Mouse (Mus musculus): Measurements from ENCODE around the gene Ephb1. TPM values are rescaled to one million over a fixed set of nuclear protein-coding genes. Genes with fewer than 3 reads are reported as not detected.
A peak's percentile ranks its signal among the peaks of the same experiment; 100 is the strongest.

The Ephb1 gene
- polyA plus RNA-seq, 1 experiment from 2014 or later: 0.44 TPM

DNA sequence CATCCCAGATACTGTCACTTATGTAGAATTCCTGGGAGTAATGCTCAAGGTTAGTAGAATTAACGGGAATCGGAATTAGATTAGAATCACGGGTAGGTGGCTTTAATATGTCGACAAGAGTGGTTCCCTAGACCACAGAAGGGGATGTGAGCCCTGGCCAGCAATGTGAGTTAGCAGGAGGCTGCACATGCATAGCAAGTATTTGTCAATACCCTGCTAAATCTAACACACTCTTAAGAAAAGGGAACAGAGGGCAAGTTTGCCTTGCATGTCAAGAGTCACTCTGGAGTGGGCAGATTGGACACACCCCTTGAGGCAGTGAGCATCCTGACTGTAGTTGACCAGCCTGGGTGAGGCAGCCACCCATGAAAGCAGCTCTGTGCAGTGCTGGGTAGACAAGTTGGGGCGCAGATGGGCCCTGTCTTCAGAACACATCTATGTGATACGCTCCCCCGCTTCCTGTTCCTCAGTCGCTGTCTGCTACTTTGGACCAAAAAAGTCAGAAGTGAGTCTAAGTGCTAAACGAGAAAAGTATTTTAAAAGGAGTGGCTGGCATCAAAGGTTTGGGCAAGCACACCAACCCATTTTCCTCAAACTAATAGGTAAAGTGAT, 412.3 kb downstream of the Ephb1 start:
- Histone ChIP-seq H3K9ac (no peak overlapping the region), H3K9me3 (replicated peaks) (no peaks in the 10 kb centered on the region), H3K4me3 (no peak overlapping the region), H3K27me3 (replicated peaks) (peaks cover 14% of the 10 kb centered on the region; the same call in 1 of the 2 replicates), H3K36me3 (no peaks in the 10 kb centered on the region), H3K4me1 (peaks cover 34% of the 10 kb centered on the region), H3K27ac (no peak overlapping the region), H3K4me2 (no peak overlapping the region)
- WGBS (ENCODE audit: insufficient replicate concordance): 64% methylated on average over 9 of the region's 9 CpGs
- no peak for ATAC-seq

DNA sequence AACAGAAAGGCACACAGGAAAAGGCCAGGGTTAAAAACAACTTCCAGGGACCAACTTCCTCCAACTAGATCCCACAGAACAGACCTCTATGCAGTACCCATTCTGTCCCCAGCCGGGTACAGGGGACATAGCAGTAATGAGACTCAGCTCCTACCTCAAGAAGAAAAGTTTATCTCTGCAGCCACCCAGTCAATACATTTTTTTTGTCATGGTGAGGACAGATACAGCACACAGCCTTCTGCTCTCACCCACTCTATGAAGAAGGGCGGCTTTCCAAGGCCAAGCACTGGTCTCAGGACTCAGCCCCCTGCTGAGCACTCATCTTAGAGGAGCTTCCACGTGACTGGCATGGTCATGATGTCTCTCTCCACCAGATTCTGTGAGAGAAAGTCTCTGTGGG, 414.3 kb downstream of the Ephb1 start:
- Histone ChIP-seq H3K4me2 (no peak overlapping the region), H3K9me3 (replicated peaks) (no peaks in the 10 kb centered on the region), H3K4me1 (peaks cover 21% of the 10 kb centered on the region), H3K4me3 (no peak overlapping the region), H3K36me3 (no peaks in the 10 kb centered on the region), H3K9ac (no peak overlapping the region), H3K27me3 (replicated peaks) (peaks cover 14% of the 10 kb centered on the region; the same call in 1 of the 2 replicates), H3K27ac (no peak overlapping the region)
- WGBS (ENCODE audit: insufficient replicate concordance): 36% methylated on average over 3 of the region's 3 CpGs
- ATAC-seq: peak; percentile 76

DNA sequence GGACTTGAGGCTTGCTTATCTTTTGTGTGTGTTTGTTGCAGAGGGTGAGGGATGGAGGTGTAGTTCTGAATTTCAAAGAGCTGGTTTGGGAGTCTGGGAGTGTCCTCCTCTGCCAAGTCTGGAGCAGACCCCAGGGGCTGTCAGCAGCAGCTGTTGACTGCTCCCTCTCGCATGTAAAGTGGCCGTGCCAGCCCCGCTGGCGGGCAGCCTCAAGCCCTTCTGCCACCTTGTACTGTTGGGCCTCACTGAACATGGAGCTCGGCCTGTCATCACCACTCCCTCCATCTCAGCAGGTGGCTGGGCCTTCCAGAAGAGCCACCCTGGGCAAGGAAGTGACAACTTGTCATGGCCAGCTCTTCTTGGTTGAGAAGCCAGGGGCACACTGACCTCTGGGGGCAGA, 415.5 kb downstream of the Ephb1 start:
- H3K4me1 ChIP-seq: peaks cover 19% of the 10 kb centered on the region
- ATAC-seq: no peak
- H3K27ac ChIP-seq: no peak overlapping the region
- H3K36me3 ChIP-seq: no peaks in the 10 kb centered on the region
- no peak overlapping the region for H3K4me3 ChIP-seq
- H3K4me2 ChIP-seq: no peak overlapping the region
- 69% methylated on average over 5 of the region's 5 CpGs for WGBS (ENCODE audit: insufficient replicate concordance)
- no peaks in the 10 kb centered on the region for H3K9me3 ChIP-seq (replicated peaks)
- H3K9ac ChIP-seq: no peak overlapping the region
- peaks cover 14% of the 10 kb centered on the region; the same call in 1 of the 2 replicates for H3K27me3 ChIP-seq (replicated peaks)

DNA sequence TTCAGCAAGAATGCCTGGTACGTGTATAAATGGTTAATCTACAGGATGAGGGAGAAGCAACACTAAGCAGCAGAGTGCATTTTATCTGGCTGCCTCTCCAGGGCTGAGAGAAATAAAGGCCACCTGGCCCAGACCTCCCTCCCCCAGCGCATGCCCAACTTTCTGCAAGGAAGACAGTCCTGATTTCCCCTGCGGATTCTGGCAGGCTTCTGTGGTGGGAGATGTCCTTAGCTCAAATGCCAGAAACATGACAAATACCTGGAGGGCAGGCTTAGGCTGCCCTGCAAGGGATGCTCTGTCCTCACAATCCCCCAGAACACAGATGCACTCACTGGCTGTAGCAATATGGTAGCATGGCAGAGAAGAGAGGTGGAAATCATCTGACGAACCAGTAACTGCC, 416.4 kb downstream of the Ephb1 start:
- Histone ChIP-seq H3K27ac (no peak overlapping the region), H3K36me3 (no peaks in the 10 kb centered on the region), H3K9ac (no peak overlapping the region), H3K4me1 (peaks cover 19% of the 10 kb centered on the region), H3K9me3 (replicated peaks) (no peaks in the 10 kb centered on the region), H3K4me3 (no peak overlapping the region), H3K27me3 (replicated peaks) (0 out of 2 replicates have a peak, but pooled peaks cover 9% of the 10 kb centered on the region), H3K4me2 (no peak overlapping the region)
- no peak for ATAC-seq
- WGBS (ENCODE audit: insufficient replicate concordance): 64% methylated on average over 4 of the region's 4 CpGs

DNA sequence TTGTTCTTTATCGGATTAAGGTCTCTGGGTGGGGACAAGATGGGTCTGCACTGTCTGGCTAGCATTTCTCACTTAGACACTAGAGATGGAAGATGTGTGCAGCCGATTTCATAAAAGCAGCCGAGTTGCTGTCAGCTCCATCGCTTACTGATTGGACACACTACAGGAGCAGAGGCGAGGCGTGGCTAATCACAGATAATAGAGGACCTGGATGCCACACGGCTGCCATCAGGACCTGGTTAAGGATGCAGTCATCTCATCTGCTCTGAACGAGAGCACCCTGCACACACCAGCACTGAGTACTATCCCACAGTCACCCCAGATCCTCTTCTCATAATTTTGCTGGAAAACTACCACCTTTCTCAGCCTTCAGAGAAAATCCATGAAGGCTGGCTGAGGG, 419.6 kb downstream of the Ephb1 start:
- Histone ChIP-seq H3K27me3 (replicated peaks) (0 out of 2 replicates have a peak, but pooled peaks cover 9% of the 10 kb centered on the region), H3K27ac (no peak overlapping the region), H3K9ac (no peak overlapping the region), H3K4me3 (no peak overlapping the region), H3K9me3 (replicated peaks) (no peaks in the 10 kb centered on the region), H3K36me3 (no peaks in the 10 kb centered on the region), H3K4me1 (peaks cover 10% of the 10 kb centered on the region), H3K4me2 (no peak overlapping the region)
- ATAC-seq: no peak
- 63% methylated on average over 8 of the region's 8 CpGs for WGBS (ENCODE audit: insufficient replicate concordance)

DNA sequence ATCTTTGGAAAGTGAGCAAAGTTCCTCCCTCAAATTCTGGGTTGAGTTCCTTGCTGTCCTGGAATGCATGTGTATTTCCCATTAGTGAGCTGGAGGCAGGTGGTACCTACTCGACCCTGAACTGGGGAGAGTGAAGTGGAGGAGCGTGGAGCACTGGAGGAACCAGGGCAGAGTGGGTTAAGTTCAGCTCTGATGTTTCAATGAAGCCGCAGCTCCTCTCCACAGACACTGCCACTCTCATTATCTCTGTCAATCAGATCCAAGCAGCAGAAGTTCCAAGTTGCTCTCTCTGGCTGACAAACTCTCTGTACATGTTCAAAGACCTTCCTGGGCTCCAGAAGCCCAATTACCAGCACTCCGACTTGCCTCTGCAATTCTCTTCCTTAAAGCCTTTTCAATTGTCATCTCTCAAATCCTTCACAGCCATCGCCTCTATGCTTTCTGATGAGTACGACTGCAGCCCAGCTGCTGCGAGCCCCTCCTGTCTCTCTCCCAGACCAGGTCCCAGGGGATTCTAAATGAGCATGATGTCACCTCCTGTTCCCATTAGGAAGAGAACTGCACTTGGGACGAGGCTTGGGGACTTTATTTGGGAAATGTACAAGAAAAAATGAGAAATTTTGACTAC, 420.4 kb downstream of the Ephb1 start:
- H3K36me3 ChIP-seq: no peaks in the 10 kb centered on the region
- no peak overlapping the region for H3K27ac ChIP-seq
- H3K9me3 ChIP-seq (replicated peaks): no peaks in the 10 kb centered on the region
- WGBS (ENCODE audit: insufficient replicate concordance): 61% methylated on average over 8 of the region's 8 CpGs
- H3K4me3 ChIP-seq: no peak overlapping the region
- H3K4me1 ChIP-seq: 0 out of 2 replicates have a peak, but pooled peaks cover 2% of the 10 kb centered on the region
- H3K27me3 ChIP-seq (replicated peaks): 0 out of 2 replicates have a peak, but pooled peaks cover 9% of the 10 kb centered on the region
- H3K9ac ChIP-seq: no peak overlapping the region
- no peak overlapping the region for H3K4me2 ChIP-seq
- ATAC-seq: no peak

DNA sequence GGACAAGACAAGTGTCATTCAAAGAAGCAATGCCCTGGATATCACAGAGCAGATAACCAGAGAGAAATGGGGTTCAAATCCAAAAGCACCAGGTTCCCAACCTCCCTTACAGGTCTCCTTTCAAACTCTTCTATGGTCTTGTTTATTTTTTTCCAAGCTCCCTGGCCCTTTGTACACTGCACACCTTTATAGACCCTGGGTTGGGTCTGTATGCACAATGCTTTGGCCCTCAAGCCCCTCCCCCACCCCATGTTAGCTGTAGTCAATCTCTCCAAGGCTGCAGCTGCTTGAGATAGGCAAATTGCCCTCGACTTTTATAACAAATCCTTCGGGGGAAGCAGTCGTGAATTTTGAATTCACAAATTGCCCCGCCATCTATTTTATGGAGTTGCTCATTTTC, 429.7 kb downstream of the Ephb1 start:
- H3K9ac ChIP-seq: no peak overlapping the region
- no peaks in the 10 kb centered on the region for H3K36me3 ChIP-seq
- no peaks in the 10 kb centered on the region for H3K9me3 ChIP-seq (replicated peaks)
- H3K4me3 ChIP-seq: no peak overlapping the region
- no peak overlapping the region for H3K27ac ChIP-seq
- H3K4me1 ChIP-seq: no peaks in the 10 kb centered on the region
- ATAC-seq: no peak
- 54% methylated on average over 4 of the region's 4 CpGs for WGBS (ENCODE audit: insufficient replicate concordance)
- H3K4me2 ChIP-seq: no peak overlapping the region
- H3K27me3 ChIP-seq (replicated peaks): no peaks in the 10 kb centered on the region

DNA sequence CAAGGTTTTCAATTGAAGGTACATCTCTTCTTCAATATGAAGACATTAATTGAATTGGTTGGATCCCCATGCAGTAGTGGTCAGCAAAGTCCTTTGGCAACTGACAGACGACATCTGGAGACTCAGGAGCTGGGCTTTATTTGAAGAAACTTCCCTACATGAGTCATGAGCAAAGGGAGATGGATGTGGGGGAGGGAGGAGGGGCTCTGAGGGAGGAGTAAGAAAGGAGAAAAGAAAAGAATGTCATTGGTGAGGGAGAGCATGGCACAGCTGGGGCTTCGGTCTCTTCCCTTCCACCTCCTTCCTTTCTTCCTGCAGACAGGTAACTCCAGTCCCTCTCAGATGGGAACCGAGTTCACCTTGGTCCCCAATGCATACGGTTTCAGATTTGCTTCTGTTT, 431.6 kb downstream of the Ephb1 start:
- 59% methylated on average over 4 of the region's 4 CpGs for WGBS (ENCODE audit: insufficient replicate concordance)
- Histone ChIP-seq H3K27ac (no peak overlapping the region), H3K9me3 (replicated peaks) (no peaks in the 10 kb centered on the region), H3K4me2 (no peak overlapping the region), H3K27me3 (replicated peaks) (no peaks in the 10 kb centered on the region), H3K36me3 (no peaks in the 10 kb centered on the region), H3K4me3 (no peak overlapping the region), H3K4me1 (no peaks in the 10 kb centered on the region), H3K9ac (no peak overlapping the region)
- ATAC-seq: no peak

DNA sequence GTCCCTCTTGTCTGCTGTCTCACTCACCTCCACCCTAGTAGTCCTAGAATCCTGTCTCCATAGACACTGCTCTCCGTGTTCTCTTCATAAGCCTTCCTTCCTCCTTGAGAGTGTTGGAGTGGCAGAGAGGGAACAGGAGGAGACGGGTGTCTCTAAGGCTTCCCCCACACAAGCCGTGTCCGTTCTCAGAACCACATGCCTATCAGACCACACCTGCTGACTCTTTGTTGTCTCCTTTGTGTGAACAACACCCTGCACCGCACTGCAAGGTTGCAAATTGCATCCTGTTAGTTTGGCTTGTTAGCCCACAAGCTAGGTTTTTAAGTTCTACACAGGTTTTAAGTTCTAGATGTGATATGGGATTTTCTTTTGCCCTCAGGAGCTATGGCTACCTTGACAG, 435.2 kb downstream of the Ephb1 start:
- no peak overlapping the region for H3K4me3 ChIP-seq
- ATAC-seq: no peak
- no peaks in the 10 kb centered on the region for H3K36me3 ChIP-seq
- H3K27me3 ChIP-seq (replicated peaks): no peaks in the 10 kb centered on the region
- no peaks in the 10 kb centered on the region for H3K4me1 ChIP-seq
- H3K27ac ChIP-seq: no peak overlapping the region
- no peaks in the 10 kb centered on the region for H3K9me3 ChIP-seq (replicated peaks)
- H3K4me2 ChIP-seq: no peak overlapping the region
- H3K9ac ChIP-seq: no peak overlapping the region
- WGBS (ENCODE audit: insufficient replicate concordance): 67% methylated on average over 5 of the region's 5 CpGs

DNA sequence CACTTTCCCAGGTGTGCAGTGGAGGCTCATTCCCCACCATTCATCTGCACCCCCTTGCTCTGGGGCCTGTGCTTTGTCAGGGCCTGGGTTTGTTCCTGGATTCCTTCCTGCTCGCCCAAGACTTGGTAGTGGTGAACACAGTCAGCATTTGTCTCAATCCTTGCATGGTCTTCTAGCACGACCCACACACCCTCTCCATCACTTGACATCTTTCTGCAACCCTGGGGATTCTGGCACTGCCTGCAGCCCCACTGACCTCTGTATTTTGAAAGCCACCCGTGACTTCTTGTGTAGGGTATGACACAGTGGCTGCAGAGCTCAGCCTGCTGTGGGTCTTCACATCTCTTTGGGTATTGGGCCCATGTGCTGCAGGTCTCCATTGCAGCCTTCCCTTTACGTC, 435.7 kb downstream of the Ephb1 start:
- WGBS (ENCODE audit: insufficient replicate concordance): 62% methylated on average over 4 of the region's 4 CpGs
- H3K9me3 ChIP-seq (replicated peaks): no peaks in the 10 kb centered on the region
- H3K36me3 ChIP-seq: no peaks in the 10 kb centered on the region
- ATAC-seq: no peak
- no peaks in the 10 kb centered on the region for H3K27me3 ChIP-seq (replicated peaks)
- H3K4me1 ChIP-seq: no peaks in the 10 kb centered on the region
- H3K27ac ChIP-seq: no peak overlapping the region
- no peak overlapping the region for H3K9ac ChIP-seq
- no peak overlapping the region for H3K4me3 ChIP-seq
- H3K4me2 ChIP-seq: no peak overlapping the region

DNA sequence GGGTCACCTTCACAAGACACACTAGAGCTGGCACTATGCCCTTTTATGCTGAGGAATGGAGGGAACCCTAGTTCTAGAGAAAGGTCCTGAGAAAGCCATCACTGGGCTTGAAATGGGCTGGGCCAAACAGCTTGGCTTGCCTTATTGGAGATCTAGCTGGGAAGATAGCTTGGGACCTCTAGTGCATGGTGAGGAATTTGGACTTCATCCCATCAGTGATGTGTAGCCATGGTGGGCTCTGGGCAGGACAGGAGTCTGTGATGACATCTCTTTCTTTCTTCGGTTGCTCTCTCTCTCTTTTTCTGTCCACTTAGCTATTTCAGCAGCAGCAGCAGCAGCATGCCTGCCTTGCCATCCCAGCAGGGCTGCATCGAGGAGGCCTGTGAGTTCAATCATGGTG, 439.4 kb downstream of the Ephb1 start:
- no peaks in the 10 kb centered on the region for H3K27me3 ChIP-seq (replicated peaks)
- no peak for ATAC-seq
- no peak overlapping the region for H3K4me3 ChIP-seq
- no peaks in the 10 kb centered on the region for H3K36me3 ChIP-seq
- no peak overlapping the region for H3K9ac ChIP-seq
- H3K27ac ChIP-seq: no peak overlapping the region
- no peaks in the 10 kb centered on the region for H3K4me1 ChIP-seq
- WGBS (ENCODE audit: insufficient replicate concordance): 42% methylated on average over 2 of the region's 2 CpGs
- H3K9me3 ChIP-seq (replicated peaks): no peaks in the 10 kb centered on the region
- no peak overlapping the region for H3K4me2 ChIP-seq

DNA sequence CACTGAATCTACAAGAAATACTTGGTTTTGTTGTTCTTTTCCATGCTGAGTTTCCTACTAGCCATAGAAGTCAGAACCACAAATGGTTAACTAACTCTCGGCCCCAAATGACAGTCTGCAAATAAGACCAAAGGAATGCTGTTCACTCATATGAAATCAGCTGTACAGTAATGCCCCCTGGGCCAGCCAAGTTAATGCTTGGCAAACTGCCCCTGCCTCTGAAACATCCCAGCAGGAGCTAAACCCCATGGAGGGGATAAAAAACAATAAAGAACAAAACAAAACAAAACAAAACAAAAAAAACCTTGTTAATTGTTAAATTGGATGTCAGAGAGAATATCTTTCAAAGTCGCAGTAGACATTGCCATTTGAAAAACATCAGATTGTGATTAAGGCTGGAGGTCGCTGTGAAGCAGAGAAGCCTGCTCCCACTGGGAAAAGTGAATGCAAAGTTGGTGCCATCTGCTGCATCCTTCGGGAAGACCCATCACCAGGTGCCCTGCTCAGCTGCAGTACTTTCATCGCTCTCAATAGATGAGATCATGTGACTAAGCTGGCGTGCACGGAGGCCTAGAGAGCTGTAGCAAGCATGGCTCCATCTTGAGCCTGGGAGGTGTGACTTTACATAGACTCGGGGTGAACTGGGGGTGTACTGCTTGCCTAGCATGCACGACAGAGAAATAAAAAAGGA, 443.2 kb downstream of the Ephb1 start:
- ATAC-seq: no peak
- Histone ChIP-seq H3K4me1 (no peaks in the 10 kb centered on the region), H3K9me3 (replicated peaks) (no peaks in the 10 kb centered on the region), H3K4me2 (no peak overlapping the region), H3K4me3 (no peak overlapping the region), H3K36me3 (no peaks in the 10 kb centered on the region), H3K9ac (no peak overlapping the region), H3K27me3 (replicated peaks) (no peaks in the 10 kb centered on the region), H3K27ac (no peak overlapping the region)
- WGBS (ENCODE audit: insufficient replicate concordance): 60% methylated on average over 9 of the region's 9 CpGs

Measured in liver, embryonic 12.5 days (tissue).